Mouse (Mus musculus): ENCODE data around the gene Ifna4.
"Not testable (repeated sequence)": the region's sequence is repeated elsewhere in the genome, so short reads cannot be mapped to it uniquely, and the experiment has no call there.

Ifna4 gene

GRCm38 (mm10) chr4:88841438-88841911 is at the start of gene Ifna4:
Gene Ifna4 (plus strand): TSS chr4:88841861.
- no peak for DNase-seq (ENCODE audit: inconsistent ontology term)

- DNase-seq (ENCODE audit: inconsistent ontology term): not testable (repeated sequence)
These were observed 47.6 kb upstream of the Ifna4 start, which contains the start of gene Gm13275 for GRCm38 (mm10) chr4:88793936-88794675. Gene Gm13275 (plus strand): TSS chr4:88794487.

- DNase-seq (ENCODE audit: inconsistent ontology term): not testable (repeated sequence)
These were observed 44.6 kb upstream of the Ifna4 start, which contains the start of gene Gm13279 for GRCm38 (mm10) chr4:88797097-88797496. Gene Gm13279 (plus strand): TSS chr4:88797397.

GRCm38 (mm10) chr4:88799365-88799764 is 42.3 kb upstream of the Ifna4 start, which contains the start of gene Gm13285:
Gene Gm13285 (plus strand): TSS chr4:88799665.
- not testable (repeated sequence) for DNase-seq (ENCODE audit: inconsistent ontology term)

GRCm38 (mm10) chr4:88802954-88803353 is 38.7 kb upstream of the Ifna4 start, which contains the start of gene Gm13287:
Gene Gm13287 (plus strand): TSS chr4:88803254.
- DNase-seq (ENCODE audit: inconsistent ontology term): not testable (repeated sequence)

GRCm38 (mm10) chr4:88805231-88805630 is 36.4 kb upstream of the Ifna4 start, which contains the start of gene Gm13288:
Gene Gm13288 (plus strand): TSS chr4:88805531.
- DNase-seq (ENCODE audit: inconsistent ontology term): not testable (repeated sequence)

- DNase-seq (ENCODE audit: inconsistent ontology term): not testable (repeated sequence)
These were observed 35.9 kb upstream of the Ifna4 start for GRCm38 (mm10) chr4:88805761-88806160.

- DNase-seq (ENCODE audit: inconsistent ontology term): no peak
These were observed 25.7 kb upstream of the Ifna4 start, which contains the start of gene Ifna7 for GRCm38 (mm10) chr4:88815928-88816327. Gene Ifna7 (plus strand): TSS chr4:88816228.

- no peak for DNase-seq (ENCODE audit: inconsistent ontology term)
These were observed 22.0 kb upstream of the Ifna4 start, which contains the start of gene Ifna11 for GRCm38 (mm10) chr4:88819659-88820058. Gene Ifna11 (plus strand): TSS chr4:88819959.

- no peak for DNase-seq (ENCODE audit: inconsistent ontology term)
These were observed 18.7 kb upstream of the Ifna4 start for GRCm38 (mm10) chr4:88822995-88823394.

- not testable (repeated sequence) for DNase-seq (ENCODE audit: inconsistent ontology term)
These were observed 14.5 kb upstream of the Ifna4 start, which contains the start of gene Ifna6 for GRCm38 (mm10) chr4:88827116-88827515. Gene Ifna6 (plus strand): TSS chr4:88827416.

GRCm38 (mm10) chr4:88830523-88830922 is 11.1 kb upstream of the Ifna4 start:
- no peak for DNase-seq (ENCODE audit: inconsistent ontology term)

GRCm38 (mm10) chr4:88835225-88835624 is 6.4 kb upstream of the Ifna4 start, which contains the start of gene Ifna5:
Gene Ifna5 (plus strand): TSS chr4:88835525.
- not testable (repeated sequence) for DNase-seq (ENCODE audit: inconsistent ontology term)

GRCm38 (mm10) chr4:88838828-88839227 is 2.8 kb upstream of the Ifna4 start:
- DNase-seq (ENCODE audit: inconsistent ontology term): no peak

- DNase-seq (ENCODE audit: inconsistent ontology term): no peak
These were observed 1.6 kb upstream of the Ifna4 start for GRCm38 (mm10) chr4:88840058-88840457.

- peak; percentile 6 for DNase-seq (ENCODE audit: inconsistent ontology term)
These were observed 3.7 kb downstream of the Ifna4 start for GRCm38 (mm10) chr4:88845334-88845733.

GRCm38 (mm10) chr4:88849698-88850097 is 8.0 kb downstream of the Ifna4 start, which contains the start of gene Ifna1:
Gene Ifna1 (plus strand): TSS chr4:88850087.
- DNase-seq (ENCODE audit: inconsistent ontology term): no peak

- DNase-seq (ENCODE audit: inconsistent ontology term): no peak
These were observed 9.5 kb downstream of the Ifna4 start for GRCm38 (mm10) chr4:88851026-88851763.

- no peak for DNase-seq (ENCODE audit: inconsistent ontology term)
These were observed 17.6 kb downstream of the Ifna4 start for GRCm38 (mm10) chr4:88859214-88859613.

- no peak for DNase-seq (ENCODE audit: inconsistent ontology term)
These were observed 21.6 kb downstream of the Ifna4 start for GRCm38 (mm10) chr4:88863309-88863708.

- DNase-seq (ENCODE audit: inconsistent ontology term): no peak
These were observed 22.9 kb downstream of the Ifna4 start for GRCm38 (mm10) chr4:88864599-88864998.
